Mouse (Mus musculus): ENCODE measurements at regions not wholly inside any gene's neighbourhood (a gene's known extent, or its start where the extent isn't known, plus 50 kb on each side); places are given as distances from the start of the nearest gene placed in this dataset.
A peak's percentile ranks its signal among the peaks of the same experiment; 100 is the strongest.
"Not testable (repeated sequence)": the region's sequence is repeated elsewhere in the genome, so short reads cannot be mapped to it uniquely, and the experiment has no call there.

- H3K36me3 ChIP-seq (ENCODE audit: control insufficient read depth, insufficient read depth, low read length): not testable (repeated sequence)
- WGBS: 49% methylated on average over 1 of the region's 1 CpGs
Observed at GRCm38 (mm10) chr3:29024851-29025250, 57.0 kb upstream of the Egfem1 start.

GRCm38 (mm10) chr3:29027726-29028125, 54.1 kb upstream of the Egfem1 start:
- no peak for ATAC-seq (ENCODE audit: low read depth)
- 85% methylated on average over 2 of the region's 2 CpGs for WGBS
- Histone ChIP-seq H3K27ac (ENCODE audit: low read depth, low read length) (no peak overlapping the region), H3K36me3 (ENCODE audit: control insufficient read depth, insufficient read depth, low read length) (no peaks in the 10 kb centered on the region), H3K9me3 (ENCODE audit: control insufficient read depth, low read length) (no peaks in the 10 kb centered on the region), H3K9ac (replicated peaks; ENCODE audit: low read depth, low read length) (no peak overlapping the region), H3K27me3 (ENCODE audit: control insufficient read depth, insufficient read depth, low read length) (no peaks in the 10 kb centered on the region), H3K4me2 (ENCODE audit: low read depth, low read length) (no peak overlapping the region), H3K4me1 (ENCODE audit: control insufficient read depth, insufficient read depth, low read length) (0 out of 2 replicates have a peak, but pooled peaks cover 2% of the 10 kb centered on the region), H3K4me3 (ENCODE audit: low read depth, low read length) (no peak overlapping the region)

More at GRCm38 (mm10) chr3:29024851-29025250, 57.0 kb upstream of the Egfem1 start:
- not testable (repeated sequence) for H3K4me2 ChIP-seq (ENCODE audit: low read depth, low read length); H3K9ac ChIP-seq (replicated peaks; ENCODE audit: low read depth, low read length); H3K4me3 ChIP-seq (ENCODE audit: low read depth, low read length); ATAC-seq (ENCODE audit: low read depth); H3K27me3 ChIP-seq (ENCODE audit: control insufficient read depth, insufficient read depth, low read length); H3K4me1 ChIP-seq (ENCODE audit: control insufficient read depth, insufficient read depth, low read length); H3K27ac ChIP-seq (ENCODE audit: low read depth, low read length); H3K9me3 ChIP-seq (ENCODE audit: control insufficient read depth, low read length)

GRCm38 (mm10) chr3:29030791-29031190, 51.0 kb upstream of the Egfem1 start:
- no peak overlapping the region for H3K4me2 ChIP-seq (ENCODE audit: low read depth, low read length)
- no peak overlapping the region for H3K4me3 ChIP-seq (ENCODE audit: low read depth, low read length)
- peak; percentile 86; the same call in 1 of the 2 replicates for ATAC-seq (ENCODE audit: low read depth)
- H3K9ac ChIP-seq (replicated peaks; ENCODE audit: low read depth, low read length): no peak overlapping the region
- H3K36me3 ChIP-seq (ENCODE audit: control insufficient read depth, insufficient read depth, low read length): no peaks in the 10 kb centered on the region
- 29% methylated on average over 7 of the region's 7 CpGs for WGBS
- H3K27me3 ChIP-seq (ENCODE audit: control insufficient read depth, insufficient read depth, low read length): no peaks in the 10 kb centered on the region
- 0 out of 2 replicates have a peak, but pooled peaks cover 2% of the 10 kb centered on the region for H3K4me1 ChIP-seq (ENCODE audit: control insufficient read depth, insufficient read depth, low read length)
- no peaks in the 10 kb centered on the region for H3K9me3 ChIP-seq (ENCODE audit: control insufficient read depth, low read length)
- no peak overlapping the region for H3K27ac ChIP-seq (ENCODE audit: low read depth, low read length)

GRCm38 (mm10) chr3:29031811-29032210, 50.0 kb upstream of the Egfem1 start:
- Histone ChIP-seq H3K4me2 (ENCODE audit: low read depth, low read length) (no peak overlapping the region), H3K9ac (replicated peaks; ENCODE audit: low read depth, low read length) (no peak overlapping the region), H3K27me3 (ENCODE audit: control insufficient read depth, insufficient read depth, low read length) (no peaks in the 10 kb centered on the region), H3K9me3 (ENCODE audit: control insufficient read depth, low read length) (no peaks in the 10 kb centered on the region), H3K27ac (ENCODE audit: low read depth, low read length) (no peak overlapping the region), H3K4me3 (ENCODE audit: low read depth, low read length) (no peak overlapping the region), H3K4me1 (ENCODE audit: control insufficient read depth, insufficient read depth, low read length) (0 out of 2 replicates have a peak, but pooled peaks cover 2% of the 10 kb centered on the region), H3K36me3 (ENCODE audit: control insufficient read depth, insufficient read depth, low read length) (no peaks in the 10 kb centered on the region)
- no peak for ATAC-seq (ENCODE audit: low read depth)
- WGBS: 41% methylated on average over 3 of the region's 3 CpGs

All from neural tube, embryonic 14.5 days (tissue).